Mouse (Mus musculus): Measurements from ENCODE around the gene Tnfrsf21.

Tnfrsf21 gene

DNA sequence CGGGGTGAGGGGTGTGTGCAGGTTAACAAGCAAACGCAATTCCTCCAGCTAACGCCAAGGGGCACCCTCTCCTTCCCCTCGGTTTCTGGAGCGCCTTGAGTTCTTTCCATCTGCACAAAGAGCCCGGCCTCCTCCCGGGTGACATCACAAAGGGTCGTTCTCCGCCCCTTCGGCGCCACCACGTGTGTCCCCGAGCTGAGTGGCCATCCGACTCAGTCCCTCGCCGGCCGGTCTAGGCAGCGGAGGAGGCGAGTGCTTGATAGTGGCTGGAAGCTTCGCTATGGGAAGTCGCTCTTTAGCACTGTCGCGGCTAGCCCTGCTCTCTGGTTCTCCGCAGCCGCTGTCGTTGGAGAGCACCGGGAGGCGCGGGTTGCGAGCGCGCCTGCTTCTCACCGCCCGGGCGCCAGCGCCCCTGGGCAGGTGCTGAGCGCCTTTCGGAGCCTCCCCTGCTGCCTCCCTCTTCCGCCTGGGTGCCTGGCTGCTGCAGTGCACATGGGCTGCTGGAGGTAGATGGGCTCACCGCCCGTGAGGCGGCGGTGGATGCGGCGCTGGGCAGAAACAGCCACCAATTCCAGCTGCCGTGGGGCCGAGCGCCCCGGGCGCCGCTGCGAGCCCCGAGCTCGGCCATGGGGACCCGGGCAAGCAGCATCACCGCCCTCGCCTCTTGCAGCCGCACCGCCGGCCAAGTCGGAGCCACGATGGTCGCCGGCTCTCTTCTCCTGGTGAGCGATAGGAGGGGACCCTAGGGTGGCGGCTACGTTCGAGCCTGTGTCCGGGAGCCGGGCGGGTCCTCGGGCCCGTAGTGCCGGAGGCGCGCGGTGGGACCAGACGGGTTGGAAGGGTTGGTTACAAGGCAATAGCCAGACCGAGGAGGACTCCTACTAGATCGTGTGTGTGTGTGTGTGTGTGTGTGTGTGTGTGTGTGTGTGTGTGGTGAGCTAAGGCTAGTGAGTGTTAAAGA lies at the start of gene Tnfrsf21:
TSS of gene Tnfrsf21 (plus strand) at position 185 of the 961 bp plus-strand sequence.
- peak; percentile 95 for DNase-seq

DNA sequence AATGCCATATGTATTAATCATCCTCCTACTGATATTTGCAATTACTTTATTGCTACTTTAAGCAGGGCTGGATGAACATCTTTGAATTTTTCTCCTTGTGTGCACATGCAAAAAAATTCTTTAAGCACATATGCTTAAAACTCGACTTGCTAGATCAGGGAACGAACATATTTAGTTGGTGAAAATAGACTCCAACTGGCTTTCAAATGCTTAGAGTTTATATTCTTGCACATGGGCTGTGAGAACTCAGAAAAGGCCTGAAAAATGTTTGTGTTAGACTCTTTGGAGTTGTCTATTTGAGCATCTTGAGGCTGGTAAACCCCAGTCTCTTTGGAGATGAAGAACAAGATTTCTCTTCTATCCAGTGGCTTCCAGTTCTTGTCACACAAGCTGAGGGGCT lies 48.2 kb upstream of the Tnfrsf21 start:
- no peak for DNase-seq

DNA sequence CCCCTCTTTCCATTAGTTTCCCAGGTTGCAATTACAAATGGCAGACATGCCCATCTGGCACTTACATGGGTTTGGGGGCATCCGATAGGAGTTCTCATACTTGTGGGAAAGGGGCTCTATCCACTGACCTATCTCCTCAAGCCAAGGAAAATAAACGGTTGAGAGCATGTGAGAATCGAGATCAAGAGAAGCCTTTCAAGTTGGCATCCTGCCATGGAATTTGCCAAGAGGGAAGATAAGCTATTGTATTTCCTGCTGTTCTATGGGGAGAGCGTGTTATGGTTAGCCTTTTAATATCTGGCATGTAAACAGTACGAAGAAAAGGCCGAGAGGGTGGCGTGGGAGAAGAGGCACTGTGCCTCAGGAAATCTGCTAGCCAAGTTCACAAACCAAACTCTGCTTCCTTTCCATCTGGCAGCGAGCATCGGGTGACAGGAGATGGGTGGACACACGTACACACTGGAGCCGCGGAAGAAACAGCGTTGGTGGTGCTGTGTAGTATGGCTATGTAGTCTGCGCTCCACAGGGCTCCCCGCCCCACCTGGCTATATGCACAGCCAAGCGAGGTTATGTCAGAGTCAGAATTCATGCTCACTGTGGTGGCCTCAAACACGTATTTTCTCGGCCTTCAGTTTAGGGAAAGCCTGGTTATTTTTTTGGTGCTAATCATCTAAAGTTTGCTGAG lies 40.9 kb upstream of the Tnfrsf21 start:
- peak; percentile 74 for DNase-seq

DNA sequence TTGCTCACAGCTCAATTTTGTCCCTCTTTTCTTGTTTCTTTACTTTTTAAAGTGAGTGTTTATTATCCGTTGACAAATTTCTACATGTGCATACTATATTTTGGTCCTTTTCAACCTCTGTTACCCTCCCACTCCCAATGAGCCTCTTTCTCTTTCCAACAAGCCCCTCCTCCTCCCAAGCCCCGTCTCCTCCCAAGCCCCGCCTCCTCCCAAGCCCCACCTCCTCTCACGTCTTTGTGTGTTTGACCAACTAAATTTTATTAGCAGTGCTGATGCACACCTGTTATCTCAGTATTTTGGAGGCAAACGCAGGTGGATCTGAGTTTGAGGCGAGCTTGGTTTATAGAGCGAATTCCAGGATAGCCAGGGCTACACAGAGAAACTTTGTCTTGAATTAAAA lies 38.6 kb upstream of the Tnfrsf21 start:
- no peak for DNase-seq

DNA sequence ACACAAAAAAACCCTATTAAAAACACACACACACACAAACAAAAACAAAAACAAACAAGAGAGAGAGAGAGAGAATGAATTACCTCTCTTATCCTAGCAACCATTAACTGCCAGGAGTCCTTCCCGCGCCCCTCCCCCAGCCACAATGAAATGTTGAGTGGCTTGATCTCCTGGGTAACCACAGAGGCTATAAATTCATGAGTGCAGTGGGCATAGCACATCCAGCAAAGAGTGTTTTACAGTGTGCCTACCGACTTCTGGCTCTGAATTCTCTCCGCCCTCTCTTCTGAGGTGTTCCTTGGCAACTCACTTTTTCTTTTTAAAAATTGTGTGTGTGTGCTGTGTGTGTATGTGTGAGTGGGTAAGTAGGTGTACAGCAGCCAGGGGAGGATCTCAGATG lies 38.0 kb upstream of the Tnfrsf21 start:
- no peak for DNase-seq

DNA sequence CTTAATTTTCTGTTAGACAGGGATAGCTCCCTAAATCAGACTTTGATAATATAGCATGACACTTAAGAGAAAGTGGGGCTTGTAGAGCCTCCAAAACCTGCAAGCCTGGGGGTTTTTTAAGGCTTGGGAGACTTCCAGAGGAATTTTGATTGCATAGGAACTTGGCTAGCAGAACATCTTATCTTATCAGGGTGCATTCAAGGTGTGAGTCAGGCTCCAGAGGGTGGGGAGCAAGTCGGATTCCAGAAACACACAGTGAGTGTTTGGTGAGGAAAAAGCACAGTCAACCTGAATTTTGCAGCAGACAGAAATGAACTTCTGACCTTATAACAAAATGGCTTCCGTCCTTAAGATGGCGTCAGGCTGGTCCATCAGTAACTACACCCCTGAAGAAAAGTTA lies 34.5 kb upstream of the Tnfrsf21 start:
- DNase-seq: peak; percentile 48

DNA sequence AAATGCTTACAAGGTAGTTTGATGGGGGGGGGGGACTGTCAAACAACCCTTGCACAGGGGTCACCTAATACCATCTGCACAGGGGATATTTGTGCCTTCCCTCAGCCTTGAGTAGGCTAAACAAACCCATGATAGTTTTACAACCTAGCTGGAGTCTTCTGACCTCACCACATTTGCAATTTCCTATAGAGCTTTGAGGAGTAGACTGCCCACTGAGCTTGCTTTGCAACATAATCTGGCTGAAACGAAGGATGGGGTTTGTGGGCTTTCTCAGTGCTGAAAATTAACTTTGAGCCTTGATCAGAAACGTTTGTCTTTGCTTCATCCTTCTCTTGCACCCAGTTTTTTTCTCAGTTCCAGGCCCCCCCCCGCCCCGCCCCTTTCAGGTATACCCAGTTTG lies 33.8 kb upstream of the Tnfrsf21 start:
- DNase-seq: no peak

DNA sequence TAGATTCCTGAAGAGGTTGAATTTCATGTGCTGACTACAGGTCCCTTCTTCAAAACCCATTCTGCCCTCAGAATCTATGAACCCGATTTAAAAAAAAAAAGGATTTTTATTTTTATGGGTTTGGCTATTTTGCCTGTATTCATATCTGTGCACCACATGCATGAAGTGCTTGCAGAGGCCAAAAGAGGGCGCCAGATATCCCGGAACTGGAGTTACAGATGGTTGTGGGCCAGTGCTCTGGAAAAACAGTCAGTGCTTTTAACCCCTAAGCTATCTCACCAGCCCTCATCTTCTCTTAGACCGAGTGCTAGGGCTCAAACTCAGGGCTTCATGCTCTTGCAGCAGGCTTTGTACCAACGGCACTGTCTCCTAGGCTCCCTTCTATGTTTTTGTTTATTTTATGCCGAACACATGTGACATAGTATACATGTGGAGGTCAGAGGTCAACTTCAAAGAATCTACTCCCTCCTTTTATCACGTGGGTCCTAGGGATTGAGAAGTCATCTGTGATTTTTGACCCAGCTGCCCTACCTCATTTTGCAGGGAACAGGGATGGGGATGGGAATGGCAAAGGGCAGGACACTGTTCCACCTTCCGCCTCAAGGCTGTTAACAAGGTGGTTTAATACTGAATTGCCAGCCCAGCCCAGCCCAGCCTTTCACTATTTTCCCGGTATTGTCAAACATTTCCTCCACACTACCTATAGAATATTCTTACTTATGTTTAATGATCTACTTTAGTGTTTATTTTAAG lies 30.3 kb upstream of the Tnfrsf21 start:
- peak; percentile 43 for DNase-seq

DNA sequence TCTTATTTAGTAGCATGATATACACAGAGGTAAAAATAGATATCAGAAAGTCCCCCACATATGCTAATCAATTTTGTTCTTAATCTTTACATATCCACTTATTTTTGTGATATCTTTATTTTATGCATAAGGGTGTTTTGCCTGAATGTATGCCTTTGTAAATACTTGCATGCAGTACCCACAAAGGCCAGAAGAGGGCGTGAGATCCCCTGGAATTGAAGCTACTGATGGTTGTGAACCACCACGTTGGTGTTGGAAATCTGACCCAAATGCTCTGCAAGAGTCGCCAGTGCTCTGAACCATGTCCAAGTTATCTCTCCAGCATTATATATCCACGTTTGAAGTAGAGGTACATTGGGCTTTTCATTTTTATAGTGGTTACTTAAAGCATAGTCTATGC lies 28.7 kb upstream of the Tnfrsf21 start:
- DNase-seq: peak; percentile 55

DNA sequence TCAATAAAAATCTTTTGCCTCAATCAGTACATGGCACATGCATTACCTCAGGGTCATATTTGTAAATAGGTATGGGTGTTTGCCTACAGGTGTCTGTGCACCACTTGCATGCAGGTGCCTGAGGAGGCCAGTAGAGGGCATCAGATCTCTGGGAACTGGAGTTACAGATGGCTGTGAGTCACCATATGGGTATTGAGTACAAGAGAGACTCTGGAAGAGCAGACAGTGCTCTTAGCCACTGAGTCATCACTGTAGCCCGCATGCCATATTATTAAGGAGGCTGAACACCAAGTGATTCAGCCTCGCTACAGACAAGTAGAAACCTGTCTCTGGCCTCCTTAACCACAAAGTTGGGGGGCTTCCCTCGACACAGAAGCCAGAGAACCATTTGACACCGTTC lies 26.4 kb upstream of the Tnfrsf21 start:
- no peak for DNase-seq

DNA sequence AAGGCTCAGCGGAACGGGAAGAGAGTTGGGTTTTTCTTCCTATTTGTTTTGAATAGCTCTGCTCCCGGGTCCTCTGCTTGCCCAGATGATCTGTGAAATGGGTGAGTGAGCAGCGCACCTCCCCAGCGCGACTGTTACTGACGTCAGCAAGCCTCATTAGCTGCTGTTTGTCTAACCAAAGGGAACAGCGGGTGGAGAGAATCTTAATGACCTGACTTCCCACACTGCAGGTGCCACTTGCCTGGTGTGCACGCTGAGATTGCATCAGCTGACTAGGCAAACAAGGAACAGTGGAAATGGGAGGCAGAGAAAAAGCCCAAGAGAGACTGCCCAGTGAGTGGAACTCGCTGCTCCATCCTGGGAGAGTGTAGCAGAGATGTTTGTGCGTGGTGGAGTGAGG lies 25.2 kb upstream of the Tnfrsf21 start:
- peak; percentile 20 for DNase-seq

DNA sequence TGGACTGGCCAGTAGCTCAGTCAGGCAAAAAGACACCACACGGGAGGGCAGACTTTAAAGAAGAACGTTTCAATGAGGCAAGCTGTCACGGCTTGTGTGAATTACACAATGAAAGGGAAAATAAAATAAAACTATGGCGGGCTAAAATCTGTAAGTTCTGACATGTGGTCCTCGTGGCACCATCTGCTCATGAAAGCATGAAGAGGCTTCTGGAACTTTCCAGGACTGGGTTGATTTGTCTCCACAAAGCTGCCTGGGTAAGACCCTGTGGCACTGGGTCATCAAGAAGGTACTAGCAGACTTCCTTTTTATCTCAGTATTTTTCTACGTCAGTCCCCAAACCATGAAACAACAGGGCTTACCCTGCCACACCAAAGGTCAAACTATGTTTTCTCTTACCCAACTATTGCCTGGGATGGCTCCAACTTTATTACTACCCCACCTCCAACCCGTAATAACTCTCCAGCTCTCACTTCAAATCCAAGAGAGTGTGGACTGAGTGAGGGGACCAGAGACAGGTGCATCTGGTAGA lies 16.8 kb upstream of the Tnfrsf21 start:
- no peak for DNase-seq

DNA sequence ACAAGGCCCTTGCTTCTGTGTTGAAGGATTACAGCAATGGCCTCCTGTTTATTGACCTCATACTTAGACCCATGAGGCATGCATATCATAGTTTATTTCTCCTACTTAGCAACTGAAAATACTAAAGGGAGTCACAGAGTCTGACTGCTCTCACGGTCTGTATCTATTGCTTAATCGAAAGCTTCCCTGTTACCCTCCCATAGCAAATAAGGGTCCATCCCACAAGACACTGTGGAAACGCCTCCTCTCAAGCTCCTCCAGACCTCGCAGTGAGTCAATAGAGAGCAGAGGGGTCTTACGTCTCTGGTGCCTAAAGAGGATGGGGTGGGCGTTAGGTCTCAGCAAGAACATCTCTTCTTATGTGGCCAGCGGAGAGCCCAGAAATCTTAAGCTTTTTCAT lies 15.8 kb upstream of the Tnfrsf21 start:
- no peak for DNase-seq

DNA sequence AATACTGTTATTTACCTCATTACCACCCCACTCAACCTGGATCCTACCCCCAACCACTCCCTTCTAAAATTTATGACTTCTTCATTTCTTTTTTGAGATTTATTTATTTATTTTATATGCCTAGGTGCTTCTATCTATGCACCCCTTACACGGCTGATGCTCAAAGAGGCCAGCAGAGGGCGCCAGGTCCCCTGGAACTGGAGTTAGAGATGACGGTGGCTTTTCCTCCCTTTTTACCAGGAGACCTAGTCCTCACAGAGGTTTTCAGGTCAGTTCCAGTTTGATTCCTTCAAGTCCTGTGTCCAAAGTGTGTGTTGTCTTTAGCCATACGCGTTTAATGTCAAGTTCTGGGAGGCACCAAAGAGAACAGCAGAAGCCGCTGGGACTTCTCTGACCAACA lies 3.6 kb upstream of the Tnfrsf21 start:
- DNase-seq: peak; percentile 73

DNA sequence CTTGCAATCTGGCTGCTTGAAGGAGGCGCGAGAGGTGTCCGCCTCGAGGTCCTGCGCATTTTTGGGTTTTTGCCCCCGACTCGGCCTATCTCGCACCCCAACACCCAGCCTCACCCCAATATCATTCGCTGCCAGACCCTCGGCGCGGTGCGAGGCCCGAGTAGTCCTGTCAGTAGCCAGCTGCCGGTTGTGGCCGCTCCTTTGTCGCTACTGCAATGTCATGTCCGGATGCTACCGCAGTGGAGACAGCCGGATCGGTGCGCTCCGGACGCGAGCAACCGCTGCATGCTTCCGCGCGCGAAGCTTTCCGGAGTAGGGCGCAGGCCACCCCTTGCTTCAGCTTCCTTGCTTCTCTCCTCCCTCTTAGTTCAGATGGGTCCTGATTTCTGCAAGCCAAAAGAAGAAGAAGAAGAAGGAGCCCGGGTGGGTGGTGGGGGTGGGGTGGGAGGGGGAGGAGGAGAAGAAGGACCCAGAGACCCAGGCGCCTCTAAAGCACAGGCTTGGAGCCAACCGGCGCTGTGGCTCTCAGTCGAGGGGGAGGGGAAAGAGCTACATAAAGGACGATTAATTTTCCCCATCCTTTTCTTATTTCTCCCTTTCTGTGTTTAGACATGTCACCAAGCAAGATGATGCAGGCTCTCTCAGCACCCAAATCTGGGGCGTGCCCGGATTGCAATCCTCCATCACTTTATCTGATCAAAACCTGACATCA lies 1.1 kb downstream of the Tnfrsf21 start:
- peak; percentile 59 for DNase-seq

DNA sequence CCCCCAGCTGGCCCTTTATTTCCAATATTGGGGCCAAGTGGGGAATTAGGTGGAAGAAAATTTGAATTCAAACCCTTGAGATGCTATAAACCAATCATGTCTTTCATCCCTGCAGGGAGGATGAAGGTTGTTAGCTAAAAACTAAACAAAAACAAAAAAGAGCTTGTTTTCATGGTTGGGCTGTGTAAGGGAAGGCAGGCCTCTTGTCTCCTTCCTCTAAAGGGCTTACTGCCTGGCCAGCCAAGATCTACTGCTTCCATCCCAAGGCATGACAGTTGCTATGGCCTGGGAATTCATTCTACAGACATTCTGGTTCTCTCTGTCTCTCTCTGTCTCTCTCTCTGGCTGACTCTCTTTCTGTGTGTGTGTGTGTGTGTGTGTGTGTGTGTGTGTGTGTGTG lies 1.7 kb downstream of the Tnfrsf21 start:
- DNase-seq: no peak

DNA sequence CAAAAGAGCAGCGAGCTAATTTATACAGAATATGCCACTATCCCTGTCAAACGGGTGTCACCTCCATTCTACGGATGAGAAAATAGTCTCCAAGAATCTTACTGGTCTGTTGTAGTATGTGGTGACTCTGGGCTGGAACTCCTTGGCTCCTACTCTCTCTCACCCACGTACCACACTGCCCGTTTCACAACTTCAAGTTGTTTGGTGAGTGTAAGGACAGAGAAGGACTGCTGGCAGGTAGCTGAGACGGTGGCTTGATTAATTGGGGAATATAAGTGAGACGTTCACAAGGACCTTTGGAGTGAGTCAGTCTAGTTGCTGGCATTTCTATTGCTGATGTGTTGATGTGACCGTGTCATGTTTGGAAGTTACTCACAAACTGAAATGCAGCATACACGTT lies 3.3 kb downstream of the Tnfrsf21 start:
- DNase-seq: no peak

DNA sequence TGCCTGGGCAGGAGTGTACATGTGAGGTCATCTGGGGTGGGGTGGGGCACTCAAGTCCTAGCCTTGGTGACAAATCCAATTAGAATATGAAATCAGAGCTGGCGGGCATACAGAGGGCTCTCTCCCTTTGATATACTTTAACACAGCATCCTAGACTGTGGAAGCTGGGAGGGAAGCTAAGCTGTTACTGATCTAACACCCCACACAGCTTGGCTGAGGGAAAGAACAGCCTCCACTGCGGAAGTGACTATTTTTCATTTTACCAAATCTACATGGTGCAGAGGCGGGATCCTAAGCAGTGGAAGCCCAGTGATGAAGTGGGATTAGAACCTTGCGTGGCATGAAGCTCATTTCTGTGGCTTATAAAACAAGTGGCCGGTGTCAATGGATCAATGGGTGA lies 4.7 kb downstream of the Tnfrsf21 start:
- DNase-seq: no peak

DNA sequence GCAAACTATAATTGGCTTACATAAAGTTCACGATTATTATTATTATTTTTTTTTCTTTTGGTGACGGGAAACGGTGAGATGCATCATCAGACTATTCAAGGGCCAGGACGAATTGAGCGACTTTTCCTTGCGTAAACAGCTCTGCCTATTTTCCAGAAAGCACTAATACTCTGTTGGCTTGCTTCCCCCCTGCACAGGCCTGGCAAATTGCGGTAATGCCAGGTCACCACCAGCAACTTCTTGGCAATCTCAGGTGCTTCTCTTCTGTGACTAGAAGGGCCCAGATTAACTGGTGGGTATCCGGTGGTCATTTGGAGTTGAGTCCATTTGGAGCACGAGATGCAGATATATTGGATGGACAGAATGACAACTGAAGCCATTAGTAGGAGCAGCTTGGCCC lies 5.7 kb downstream of the Tnfrsf21 start:
- DNase-seq: no peak

DNA sequence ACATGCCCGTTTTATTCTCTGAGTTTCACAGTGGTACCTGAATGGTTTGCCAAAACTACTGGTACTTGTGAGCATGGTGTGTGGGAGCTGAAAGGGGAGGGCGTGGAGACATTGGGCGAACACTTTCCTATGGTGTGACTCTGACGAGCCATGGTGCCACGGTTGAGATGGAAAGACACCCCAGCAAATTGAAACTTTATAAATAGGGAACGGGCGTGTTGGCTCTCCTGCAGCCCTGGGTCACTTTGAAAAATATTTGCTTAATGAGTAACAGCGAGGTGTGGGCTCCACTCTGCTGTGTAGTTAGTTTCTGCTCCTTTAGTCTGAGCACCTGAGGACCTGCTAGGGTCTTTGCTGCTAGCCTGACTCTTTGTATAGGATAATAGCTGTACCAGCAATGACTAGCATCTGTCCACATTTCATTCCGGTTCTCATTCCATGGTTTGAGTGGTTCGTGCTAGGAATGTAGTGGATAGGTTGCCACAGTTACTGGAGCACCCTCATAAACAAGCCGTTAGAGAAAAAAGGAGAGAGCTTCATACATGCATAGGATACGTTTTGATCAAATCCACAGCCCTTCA lies 7.4 kb downstream of the Tnfrsf21 start:
- DNase-seq: no peak

DNA sequence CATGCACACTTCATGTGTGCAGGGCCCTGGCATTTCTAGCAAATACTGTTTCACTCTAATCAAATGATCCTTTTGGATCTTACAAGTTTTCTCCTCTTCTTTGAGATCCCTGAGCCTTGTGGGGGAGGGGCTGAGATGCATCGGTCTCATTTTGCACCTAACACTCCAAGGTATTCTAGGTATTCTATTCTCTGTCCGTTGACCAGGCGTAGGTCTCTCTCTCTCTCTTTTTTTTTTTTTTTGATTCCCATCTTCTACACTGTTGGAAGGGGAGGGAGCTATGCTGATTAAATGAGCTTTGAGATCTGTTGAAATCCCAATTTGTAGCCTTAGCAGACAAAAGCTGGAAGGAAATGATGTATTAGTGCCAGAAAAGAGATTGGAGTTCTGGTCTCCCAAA lies 8.2 kb downstream of the Tnfrsf21 start:
- DNase-seq: no peak

DNA sequence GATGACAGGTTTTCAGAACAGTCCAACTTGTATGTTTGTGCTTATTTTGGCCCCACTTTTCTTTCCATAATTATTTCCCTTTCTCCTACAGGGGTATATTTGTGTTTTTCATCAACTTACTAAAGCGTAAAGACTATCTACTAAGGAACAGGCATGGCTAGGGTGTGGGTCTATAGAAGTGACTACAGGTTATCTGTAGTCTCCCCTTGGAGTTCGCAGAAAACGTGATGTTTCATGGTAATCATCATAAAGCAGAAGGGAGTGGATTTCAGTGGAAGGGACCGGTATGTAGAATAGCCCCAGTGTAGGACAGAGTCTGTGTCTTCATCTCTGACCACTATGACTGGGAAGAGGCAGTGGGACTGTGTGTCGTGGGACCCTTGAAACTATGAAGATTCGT lies 8.7 kb downstream of the Tnfrsf21 start:
- DNase-seq: no peak
